25 mouse cellular contexts compared by ENCODE assay signal in genomic region chr2:103867241-103867957, GRCm38 (mm10).
"Had no signal": no experiment of that assay in that cellular context is flagged by ENCODE, and none has a peak within 500 bp of the region (broad histone marks: within the 10 kb centered on the region; RNA-seq: fewer than 3 reads in every experiment).

No protein-coding gene starts in this region.

- H3K9ac ChIP-seq: heart, embryonic 13.5 days; heart, embryonic 15.5 days; hindbrain, embryonic 12.5 days; hindbrain, embryonic 15.5 days; kidney, embryonic 15.5 days; limb, embryonic 13.5 days; limb, embryonic 15.5 days had no signal

- H3K4me2 ChIP-seq: heart, embryonic 11.5 days; heart, embryonic 13.5 days; heart, embryonic 15.5 days; hindbrain, embryonic 12.5 days; hindbrain, embryonic 15.5 days; kidney, embryonic 15.5 days; limb, embryonic 13.5 days; limb, embryonic 15.5 days had no signal

- H3K4me1 ChIP-seq: heart, embryonic 13.5 days; heart, embryonic 15.5 days; hindbrain, embryonic 12.5 days; limb, embryonic 13.5 days had no signal

- H3K9me3 ChIP-seq: heart, embryonic 13.5 days; heart, embryonic 15.5 days; hindbrain, embryonic 10.5 days; hindbrain, embryonic 12.5 days; hindbrain, embryonic 15.5 days; kidney, embryonic 15.5 days; limb, embryonic 15.5 days had no signal

- H3K36me3 ChIP-seq: heart, embryonic 13.5 days; heart, embryonic 15.5 days; hindbrain, embryonic 10.5 days; hindbrain, embryonic 12.5 days; hindbrain, embryonic 15.5 days; kidney, embryonic 15.5 days; limb, embryonic 13.5 days; limb, embryonic 15.5 days had no signal

- DNase-seq: gastrocnemius, adult 2 months; gastrocnemius, postnatal 10 days; gastrocnemius, postnatal 25 days; heart, adult 2 months; heart, postnatal 4 days; kidney, adult 11 months; kidney, adult 2 months; kidney, adult 9 months; kidney, postnatal 14 days; kidney, postnatal 36 days; layer of hippocampus, adult 9-11 months; layer of hippocampus, postnatal 36 days; left cerebral cortex, postnatal 4 days had no signal

- ATAC-seq: hindbrain, postnatal 0 days; intestine, embryonic 16.5 days had no signal

- H3K4me3 ChIP-seq: gastrocnemius, adult 2 months; heart, adult 2 months; heart, embryonic 13.5 days; heart, embryonic 15.5 days; hindbrain, embryonic 10.5 days; hindbrain, embryonic 12.5 days; hindbrain, embryonic 15.5 days; kidney, embryonic 15.5 days; limb, embryonic 13.5 days; limb, embryonic 15.5 days had no signal

- H3K27ac ChIP-seq: gastrocnemius, adult 2 months; heart, adult 2 months; heart, embryonic 13.5 days; heart, embryonic 15.5 days; hindbrain, embryonic 10.5 days; hindbrain, embryonic 12.5 days; hindbrain, embryonic 15.5 days; hindbrain, postnatal 0 days; kidney, embryonic 15.5 days; kidney, postnatal 0 days; limb, embryonic 13.5 days; limb, embryonic 15.5 days had no signal

- H3K27me3 ChIP-seq: hindbrain, embryonic 12.5 days; hindbrain, embryonic 15.5 days; kidney, embryonic 15.5 days; limb, embryonic 13.5 days; limb, embryonic 15.5 days had no signal
